Mouse (Mus musculus) liver, embryonic 11.5 days (tissue): Measurements from ENCODE around the gene Miga2. TPM values are rescaled to one million over a fixed set of nuclear protein-coding genes. Genes with fewer than 3 reads are reported as not detected.
A peak's percentile ranks its signal among the peaks of the same experiment; 100 is the strongest.

Source experiments
- ATAC-seq: fragments of 200-750 bp; cut with Nextera tagmentation; replicated peaks from 2 replicates; pipeline ENCODE4 v1.8.0; 2017; ENCODE audit warnings: moderate number of reproducible peaks, mild to moderate bottlenecking, moderate TSS enrichment, moderate library complexity; ENCODE audit not compliant: low FRiP score
- DNase-seq: peaks from one replicate; pipeline ENCODE4 v3.0.0-alpha.2; 2017; ENCODE audit warnings: low spot score
- H3K27ac ChIP-seq: fragments of 300-500 bp; sonication (generic); 2 replicates; pipeline ENCODE4 v1.5.1; 2014; ENCODE audit warnings: mild to moderate bottlenecking, low read depth, low read length, control low read depth
- H3K27me3 ChIP-seq: fragments of 300-500 bp; sonication (generic); replicated peaks from 2 replicates; pipeline ENCODE4 v1.6.1; 2014; ENCODE audit warnings: low read length, mixed read lengths; ENCODE audit not compliant: control insufficient read depth, insufficient read depth
- H3K36me3 ChIP-seq: fragments of 300-500 bp; sonication (generic); 2 replicates; pipeline ENCODE4 v1.6.1; 2014; ENCODE audit warnings: mild to moderate bottlenecking, low read length, moderate library complexity, mixed read lengths; ENCODE audit not compliant: control insufficient read depth, insufficient read depth
- H3K4me1 ChIP-seq: fragments of 300-500 bp; sonication (generic); replicated peaks from 2 replicates; pipeline ENCODE4 v1.6.1; 2014; ENCODE audit warnings: low read length, mixed read lengths; ENCODE audit not compliant: control insufficient read depth, insufficient read depth
- H3K4me2 ChIP-seq: fragments of 300-500 bp; sonication (generic); 2 replicates; pipeline ENCODE4 v1.6.1; 2014; ENCODE audit warnings: mild to moderate bottlenecking, control low read depth, moderate library complexity
- H3K4me3 ChIP-seq: fragments of 300-500 bp; sonication (generic); 2 replicates; pipeline ENCODE4 v1.5.1; 2014; ENCODE audit warnings: low read depth, low read length, control low read depth
- H3K9ac ChIP-seq: fragments of 300-500 bp; sonication (generic); 2 replicates; pipeline ENCODE4 v1.6.1; 2014; ENCODE audit warnings: low read depth, low read length, control low read depth
- H3K9me3 ChIP-seq: fragments of 300-500 bp; sonication (generic); 2 replicates; pipeline ENCODE4 v1.6.1; 2016; ENCODE audit warnings: low read length, inconsistent platforms, mixed read lengths; ENCODE audit not compliant: control insufficient read depth
- WGBS: fragments of 180-500 bp; shearing (Covaris S2); extraction: QIAGEN DNeasy Blood & Tissue Kit; methylation state at CpG from one replicate; pipeline ENCODE4 v1.1.7; 2014; 5-methylcytosine and 5-hydroxymethylcytosine counted together
- polyA plus RNA-seq: library from polyadenylated mRNA; unstranded; fragments of >200 nt; fragmentation: Nextera tagmentation; extraction: Ambion mirVana; gene quantifications from 2 replicates; pipeline ENCODE4 v1.2.1, GENCODE M21; 2014

Gene Miga2
- polyA plus RNA-seq, 1 experiment from 2014 or later, result 19.7 TPM

DNA sequence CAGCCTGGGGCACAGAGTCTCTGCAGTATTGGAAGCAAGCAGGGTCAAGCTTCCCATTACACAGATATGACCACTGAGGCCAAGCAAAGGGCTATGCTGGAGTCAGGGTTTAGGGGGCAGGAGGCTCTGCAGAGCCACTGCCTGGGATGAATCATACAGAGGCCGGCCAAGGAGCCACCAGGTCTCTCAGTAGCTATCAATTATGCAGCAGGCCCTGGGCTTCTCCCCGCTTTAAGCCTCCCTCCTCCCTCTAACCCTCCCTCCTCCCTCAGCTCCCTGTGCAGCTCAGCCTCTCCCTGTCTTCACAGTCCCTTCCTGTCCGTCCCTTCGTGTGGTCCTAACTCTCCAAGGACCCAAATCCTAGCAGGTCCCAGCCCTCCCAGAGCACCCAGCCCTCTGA, 7.8 kb upstream of the Miga2 start:
- no peak overlapping the region for H3K4me3 ChIP-seq
- H3K27me3 ChIP-seq, result no peaks in the 10 kb centered on the region
- no peak for ATAC-seq
- no peaks in the 10 kb centered on the region; the same call in 1 of the 2 replicates for H3K36me3 ChIP-seq
- no peak for DNase-seq
- no peaks in the 10 kb centered on the region for H3K9me3 ChIP-seq
- H3K4me1 ChIP-seq, result peaks cover 21% of the 10 kb centered on the region
- 47% methylated on average over 4 of the region's 4 CpGs for WGBS
- no peak overlapping the region for H3K4me2 ChIP-seq
- no peak overlapping the region for H3K27ac ChIP-seq
- no peak overlapping the region for H3K9ac ChIP-seq

DNA sequence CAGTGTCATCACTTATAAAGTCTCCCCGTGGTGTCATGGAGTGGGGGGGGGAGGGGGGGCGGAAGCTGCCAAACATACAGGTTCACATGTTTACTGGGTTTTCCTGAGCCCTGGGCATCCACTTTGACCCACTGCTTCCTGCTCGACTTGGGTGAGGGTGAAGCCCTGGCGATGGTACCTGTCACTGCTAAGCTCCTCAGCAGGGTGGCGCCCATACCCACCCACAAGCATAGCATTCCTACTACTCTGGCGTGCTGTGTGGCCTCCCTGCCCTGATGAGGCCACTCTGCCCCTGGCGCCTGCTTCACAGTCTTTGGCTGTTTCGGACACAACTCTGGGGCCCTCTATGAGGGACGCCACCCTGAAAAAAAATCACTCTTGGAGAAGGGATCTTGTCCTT, 7.1 kb upstream of the Miga2 start:
- no peak overlapping the region for H3K4me2 ChIP-seq
- peaks cover 21% of the 10 kb centered on the region for H3K4me1 ChIP-seq
- H3K27ac ChIP-seq, result no peak overlapping the region
- no peaks in the 10 kb centered on the region for H3K27me3 ChIP-seq
- no peak overlapping the region for H3K9ac ChIP-seq
- 75% methylated on average over 9 of the region's 9 CpGs for WGBS
- no peak for ATAC-seq
- H3K36me3 ChIP-seq, result no peaks in the 10 kb centered on the region; the same call in 1 of the 2 replicates
- no peaks in the 10 kb centered on the region for H3K9me3 ChIP-seq
- no peak for DNase-seq
- no peak overlapping the region for H3K4me3 ChIP-seq

DNA sequence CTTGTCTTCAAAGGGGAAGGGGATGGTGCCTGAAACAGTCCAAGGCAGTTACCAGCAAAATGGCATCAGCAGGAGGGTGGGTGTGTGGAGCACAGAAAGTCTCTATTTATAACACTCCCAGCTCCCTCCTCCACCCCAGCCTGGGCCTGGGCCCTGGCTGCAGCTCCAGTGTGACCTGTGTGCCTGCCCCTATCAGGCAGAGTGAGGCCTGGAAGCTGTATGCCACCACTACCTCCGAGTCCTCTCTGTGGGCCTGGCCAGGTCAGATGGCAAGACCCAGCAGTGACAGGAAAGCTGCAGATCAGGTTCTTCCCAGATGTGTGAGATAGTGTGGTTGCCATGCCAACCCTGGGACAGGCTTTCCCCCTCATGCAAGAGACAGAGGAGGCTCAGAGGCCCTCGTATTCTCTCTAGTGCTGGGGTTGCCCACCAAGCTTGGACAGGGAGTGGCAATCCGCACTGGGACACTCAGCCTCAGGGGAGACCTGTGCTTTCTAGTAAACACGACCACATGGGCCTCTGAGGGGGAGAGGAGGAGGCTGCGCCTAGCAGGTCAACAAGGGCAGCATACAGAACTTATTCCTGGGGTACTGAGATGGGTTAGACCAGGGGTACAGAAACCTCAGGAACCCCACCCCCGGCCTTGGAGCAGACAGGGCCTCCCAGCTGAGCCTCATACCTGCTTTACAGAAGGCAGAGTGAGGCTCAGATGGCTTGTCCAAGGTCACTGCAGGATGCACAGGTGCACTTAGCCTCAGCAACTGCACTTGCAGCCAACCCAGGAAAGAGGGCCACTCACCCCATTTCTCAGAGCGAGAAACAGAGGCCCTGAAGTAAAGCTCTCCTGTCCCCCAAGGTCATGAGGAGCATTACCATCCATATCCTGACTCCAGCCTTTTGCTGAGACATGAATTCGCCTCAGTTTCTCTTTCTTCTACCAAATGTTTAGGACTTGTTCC, 6.2 kb upstream of the Miga2 start:
- H3K4me3 ChIP-seq, result peak overlapping the region; percentile 83
- ATAC-seq (no peak), DNase-seq (no peak)
- H3K9me3 ChIP-seq, result peaks cover 2% of the 10 kb centered on the region; the same call in 1 of the 2 replicates
- WGBS, result 50% methylated on average over 8 of the region's 8 CpGs
- no peaks in the 10 kb centered on the region; the same call in 1 of the 2 replicates for H3K36me3 ChIP-seq
- peaks cover 21% of the 10 kb centered on the region for H3K4me1 ChIP-seq
- H3K27me3 ChIP-seq, result no peaks in the 10 kb centered on the region
- peak overlapping the region; percentile 97 for H3K4me2 ChIP-seq
- peak overlapping the region; percentile 82 for H3K9ac ChIP-seq
- no peak overlapping the region; the same call in 1 of the 2 replicates for H3K27ac ChIP-seq

DNA sequence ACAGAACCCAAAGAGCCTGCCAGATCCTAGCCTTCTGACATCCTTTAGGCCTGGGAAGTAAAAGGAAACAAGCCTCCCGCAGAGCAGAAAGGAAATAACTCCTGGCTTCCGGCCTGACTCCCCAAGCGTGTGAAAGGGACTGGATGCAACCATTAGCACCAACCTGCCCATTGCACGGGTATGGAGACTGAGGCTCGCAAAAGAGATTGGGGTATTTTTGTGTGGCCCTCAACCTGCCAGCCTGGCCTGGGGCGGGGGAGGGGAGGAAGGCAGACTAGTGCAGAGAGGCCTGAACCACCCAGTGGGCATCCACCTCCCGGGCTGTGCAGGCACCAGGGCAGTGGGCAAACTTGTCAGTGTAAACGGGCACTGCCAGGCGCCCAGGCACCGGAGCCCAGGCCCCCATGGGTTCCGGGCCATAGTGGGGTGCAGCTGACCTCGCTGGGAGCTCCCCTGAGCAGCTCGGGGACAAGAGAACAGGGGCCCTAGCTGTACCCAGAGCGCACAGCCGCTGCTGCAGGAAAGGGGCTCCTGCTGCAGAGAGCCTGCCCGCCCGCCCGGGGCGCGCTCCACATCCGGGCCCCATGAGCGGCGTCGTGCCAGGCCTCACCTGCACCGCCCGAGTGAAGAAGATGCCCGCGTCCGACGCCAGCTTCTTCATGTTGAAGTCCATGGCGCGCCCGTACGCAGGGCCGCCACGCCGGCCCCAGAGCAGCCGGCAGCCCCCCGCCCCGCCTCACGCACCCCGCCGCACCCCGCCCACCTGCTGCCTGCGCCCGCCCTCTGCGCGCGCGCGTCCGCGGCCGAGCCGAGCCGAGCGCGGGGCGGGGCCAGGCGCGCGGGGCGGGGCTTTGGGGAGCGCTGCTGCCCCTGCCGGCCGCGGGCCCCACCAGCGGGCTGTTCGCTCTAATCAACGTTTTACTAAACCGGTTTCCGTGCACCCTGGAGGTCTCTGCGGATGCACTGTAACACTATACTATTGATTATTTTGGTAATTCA, 5.2 kb upstream of the Miga2 start, which contains the start of gene Sh3glb2:
Gene Sh3glb2 (minus strand): TSS at position 805 of the 999 bp plus-strand sequence.
- Histone ChIP-seq H3K36me3 (no peaks in the 10 kb centered on the region), H3K27ac (peak within 1 kb of the TSS; percentile 40; the same call in 1 of the 2 replicates), H3K4me2 (peak within 1 kb of the TSS; percentile 97), H3K9ac (peak within 1 kb of the TSS; percentile 82), H3K4me1 (peaks cover 21% of the 10 kb centered on the region), H3K4me3 (peak within 1 kb of the TSS; percentile 83), H3K9me3 (peaks cover 2% of the 10 kb centered on the region; the same call in 1 of the 2 replicates), H3K27me3 (no peaks in the 10 kb centered on the region)
- ATAC-seq (peak; percentile 68), DNase-seq (peak; percentile 84)
- 2% methylated on average over 50 of the region's 73 CpGs for WGBS

DNA sequence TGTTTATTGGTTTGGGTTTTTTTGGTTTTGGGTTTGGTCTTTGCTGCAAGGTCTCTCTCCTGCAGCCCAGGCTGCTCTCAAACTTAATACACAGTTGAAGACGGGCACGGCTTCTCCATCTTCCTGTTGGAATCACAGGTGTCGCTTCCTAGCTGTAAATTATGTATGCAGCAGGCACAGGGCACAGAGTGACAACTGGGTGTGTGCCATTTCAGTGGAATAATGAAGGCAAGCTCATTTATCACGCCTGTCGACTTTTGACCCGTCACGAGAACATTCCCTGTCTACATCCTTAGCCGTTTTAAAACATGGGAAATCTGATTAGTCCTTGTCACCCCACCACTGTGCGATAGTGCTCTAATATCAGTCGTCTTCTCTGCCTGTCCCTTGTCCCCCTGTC, 3.4 kb upstream of the Miga2 start:
- Histone ChIP-seq H3K36me3 (no peaks in the 10 kb centered on the region), H3K9me3 (peaks cover 2% of the 10 kb centered on the region; the same call in 1 of the 2 replicates), H3K27ac (no peak overlapping the region), H3K9ac (no peak overlapping the region), H3K4me1 (peaks cover 33% of the 10 kb centered on the region), H3K4me2 (no peak overlapping the region), H3K4me3 (no peak overlapping the region), H3K27me3 (no peaks in the 10 kb centered on the region)
- no peak for ATAC-seq
- WGBS, result 72% methylated on average over 10 of the region's 10 CpGs
- no peak for DNase-seq

DNA sequence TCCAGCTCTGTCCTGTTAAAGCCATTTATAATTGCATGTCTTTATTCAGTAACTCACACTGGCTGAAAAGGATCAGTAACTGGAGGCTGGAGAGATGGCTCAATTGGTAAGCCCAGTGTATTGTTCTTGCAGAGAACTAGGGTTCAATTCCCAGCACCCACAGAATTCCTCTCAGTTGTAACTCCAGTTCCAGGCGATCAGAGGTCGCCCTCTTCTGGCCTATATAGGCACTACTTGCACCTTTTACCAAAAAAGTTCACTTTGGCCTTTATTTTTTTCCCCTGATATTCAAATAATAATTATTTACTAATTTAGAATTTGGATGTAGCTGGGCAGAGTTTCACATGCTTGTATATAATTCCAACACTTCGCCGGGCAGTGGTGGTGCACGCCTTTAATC, 1.2 kb upstream of the Miga2 start:
- 67% methylated on average over 5 of the region's 5 CpGs for WGBS
- Histone ChIP-seq H3K4me1 (peaks cover 27% of the 10 kb centered on the region), H3K9ac (no peak overlapping the region), H3K4me3 (no peak overlapping the region), H3K36me3 (peaks cover 8% of the 10 kb centered on the region; the same call in 1 of the 2 replicates), H3K27me3 (no peaks in the 10 kb centered on the region), H3K4me2 (no peak overlapping the region), H3K27ac (no peak overlapping the region), H3K9me3 (peaks cover 2% of the 10 kb centered on the region; the same call in 1 of the 2 replicates)
- no peak for DNase-seq
- ATAC-seq, result no peak

DNA sequence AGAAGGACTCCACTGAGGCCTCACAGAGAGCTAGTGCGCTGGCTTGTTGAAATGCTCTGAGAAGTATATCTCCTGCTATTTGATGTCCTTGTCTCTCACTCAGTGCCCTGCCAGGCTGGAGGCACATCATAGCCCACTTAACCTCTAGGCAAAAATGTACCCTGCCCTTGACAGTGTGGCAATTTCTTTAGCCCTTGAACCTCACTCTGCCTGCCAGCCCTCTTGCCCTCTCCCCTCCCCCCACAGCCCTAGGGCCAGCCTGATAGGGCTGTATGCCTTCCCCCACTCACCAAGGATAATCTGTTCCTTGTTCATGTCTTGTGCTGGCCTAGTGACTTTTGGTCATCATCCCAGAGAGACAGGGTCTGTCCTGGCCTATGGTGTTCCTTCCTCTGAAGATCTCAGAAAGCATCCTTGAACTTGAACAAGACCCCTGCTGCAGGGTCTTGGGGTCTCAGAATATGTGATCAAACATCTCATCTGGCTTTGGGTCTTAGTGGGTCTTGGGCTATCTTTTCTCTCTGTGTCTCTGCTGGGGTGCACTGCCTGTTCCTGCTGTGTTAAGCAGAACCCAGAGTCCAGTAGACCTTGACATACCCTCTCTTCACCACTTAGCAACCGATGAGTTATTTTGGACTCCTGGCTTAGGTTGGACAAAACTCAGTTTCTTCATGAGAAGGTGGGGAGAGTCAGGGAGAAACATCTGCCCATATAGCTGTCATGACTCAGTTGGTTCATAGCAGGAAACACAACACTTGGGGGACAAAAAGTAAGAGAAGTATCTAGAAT, 1.4 kb downstream of the Miga2 start:
- Histone ChIP-seq H3K4me3 (peak overlapping the region; percentile 80), H3K4me1 (peaks cover 15% of the 10 kb centered on the region), H3K4me2 (peak overlapping the region; percentile 86), H3K9ac (peak overlapping the region; percentile 73), H3K36me3 (peaks cover 28% of the 10 kb centered on the region), H3K27ac (peak overlapping the region; percentile 36; the same call in 1 of the 2 replicates), H3K27me3 (no peaks in the 10 kb centered on the region), H3K9me3 (peaks cover 2% of the 10 kb centered on the region; the same call in 1 of the 2 replicates)
- DNase-seq (no peak), ATAC-seq (no peak)
- 94% methylated on average over 2 of the region's 2 CpGs for WGBS
